Mouse (Mus musculus): ENCODE results near the gene Cant1. TPM values are rescaled to one million over a fixed set of nuclear protein-coding genes. Genes with fewer than 3 reads are reported as not detected.
A peak's percentile ranks its signal among the peaks of the same experiment; 100 is the strongest.
"Not testable (repeated sequence)": the region's sequence is repeated elsewhere in the genome, so short reads cannot be mapped to it uniquely, and the experiment has no call there.

Cant1 gene
- polyA plus RNA-seq, 1 experiment, result 55.9 TPM

DNA sequence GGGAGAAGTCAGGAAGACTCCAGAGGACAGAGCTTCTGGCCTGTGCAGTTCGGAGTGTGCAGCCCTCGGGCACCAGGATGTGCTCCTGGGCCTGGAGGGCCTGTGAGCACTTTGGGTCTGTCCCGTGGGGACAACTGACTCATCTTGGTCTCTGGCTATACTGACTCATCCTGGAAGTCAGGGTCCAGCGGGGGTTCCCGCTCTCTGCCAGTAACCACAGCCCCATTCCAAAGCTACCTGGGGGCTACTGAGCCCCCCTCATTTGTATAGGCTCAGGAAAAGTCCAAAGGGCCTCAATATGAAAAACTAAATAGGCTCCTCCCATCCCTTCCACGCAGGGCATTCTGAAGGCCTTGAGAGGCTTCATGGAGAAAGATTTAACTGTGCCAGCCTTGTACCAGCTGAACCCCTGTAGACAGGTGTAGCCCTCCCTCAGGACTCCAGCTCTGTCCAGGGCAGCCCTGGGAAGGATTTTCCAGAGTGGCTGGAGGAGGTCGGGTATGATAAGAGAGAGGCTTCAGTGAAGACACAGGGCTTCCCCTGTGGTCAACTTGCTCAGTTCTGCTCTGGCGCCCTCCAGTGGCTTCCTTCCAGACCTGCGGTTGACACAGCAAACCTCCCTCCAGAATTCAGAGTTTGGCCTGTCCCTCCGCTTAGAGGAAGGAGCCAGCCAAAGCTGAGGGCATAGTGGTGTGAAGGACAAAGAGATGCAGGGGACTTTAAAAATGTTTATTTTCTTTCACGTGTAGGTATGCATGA, 39.5 kb downstream of the Cant1 start:
- no peak for TF ChIP-seq POLR2A (IDR thresholded peaks at IDR 0.05; ENCODE audit: borderline replicate concordance, extremely low read depth, low read depth, low read length)
- TF ChIP-seq CTCF (IDR thresholded peaks at IDR 0.05; ENCODE audit: insufficient read depth, low read length), result peak; percentile 87
- WGBS, result 33% methylated on average over 11 of the region's 11 CpGs
- DNase-seq, result peak; percentile 86
- Histone ChIP-seq H3K4me1 (ENCODE audit: control insufficient read depth, insufficient read depth, low read length) (peaks cover 2% of the 10 kb centered on the region; the same call in 1 of the 2 replicates), H3K4me3 (replicated peaks; ENCODE audit: extremely low read depth, low read depth, low read length) (no peak overlapping the region)

DNA sequence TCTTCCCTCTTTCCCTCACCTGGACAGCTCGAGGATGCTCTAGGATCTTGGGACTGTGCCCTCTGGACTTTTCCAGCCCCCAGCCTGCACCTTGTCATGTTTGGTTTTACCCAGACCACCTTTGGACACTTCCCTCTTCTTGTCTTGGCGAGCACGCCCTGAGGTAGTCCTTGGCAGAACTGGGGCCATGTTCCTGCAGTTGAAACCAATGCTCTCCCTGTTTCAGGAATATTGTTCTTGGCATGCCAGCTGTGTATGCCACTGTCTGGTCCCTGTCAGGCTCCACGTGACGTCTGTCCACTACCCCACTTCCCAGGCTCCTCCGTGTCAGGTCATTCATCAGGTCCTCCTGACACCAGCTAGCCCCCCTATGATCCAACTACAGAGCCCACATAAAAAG, 40.2 kb downstream of the Cant1 start:
- DNase-seq, result no peak
- TF ChIP-seq POLR2A (IDR thresholded peaks at IDR 0.05; ENCODE audit: borderline replicate concordance, extremely low read depth, low read depth, low read length), result no peak
- no peak for TF ChIP-seq CTCF (IDR thresholded peaks at IDR 0.05; ENCODE audit: insufficient read depth, low read length)
- 84% methylated on average over 6 of the region's 6 CpGs for WGBS
- H3K4me3 ChIP-seq (replicated peaks; ENCODE audit: extremely low read depth, low read depth, low read length), result no peak overlapping the region
- peaks cover 2% of the 10 kb centered on the region; the same call in 1 of the 2 replicates for H3K4me1 ChIP-seq (ENCODE audit: control insufficient read depth, insufficient read depth, low read length)

DNA sequence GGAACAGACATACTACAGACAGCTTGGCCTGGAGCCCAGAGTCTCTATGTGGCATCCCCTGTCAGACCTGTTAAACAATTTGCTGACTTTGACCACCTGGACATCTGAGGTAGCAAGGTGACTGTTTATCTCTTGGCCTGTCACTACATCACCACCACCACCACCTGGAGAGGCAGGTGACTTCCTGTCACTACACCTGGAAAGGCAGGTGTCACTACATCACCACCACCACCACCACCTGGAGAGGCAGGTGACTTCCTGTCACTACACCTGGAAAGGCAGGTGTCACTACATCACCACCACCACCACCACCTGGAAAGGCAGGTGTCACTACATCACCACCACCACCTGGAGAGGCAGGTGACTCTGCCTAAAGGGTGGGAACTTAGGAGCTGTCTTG, 42.6 kb downstream of the Cant1 start:
- not testable (repeated sequence) for DNase-seq; H3K4me3 ChIP-seq (replicated peaks; ENCODE audit: extremely low read depth, low read depth, low read length); H3K4me1 ChIP-seq (ENCODE audit: control insufficient read depth, insufficient read depth, low read length)

DNA sequence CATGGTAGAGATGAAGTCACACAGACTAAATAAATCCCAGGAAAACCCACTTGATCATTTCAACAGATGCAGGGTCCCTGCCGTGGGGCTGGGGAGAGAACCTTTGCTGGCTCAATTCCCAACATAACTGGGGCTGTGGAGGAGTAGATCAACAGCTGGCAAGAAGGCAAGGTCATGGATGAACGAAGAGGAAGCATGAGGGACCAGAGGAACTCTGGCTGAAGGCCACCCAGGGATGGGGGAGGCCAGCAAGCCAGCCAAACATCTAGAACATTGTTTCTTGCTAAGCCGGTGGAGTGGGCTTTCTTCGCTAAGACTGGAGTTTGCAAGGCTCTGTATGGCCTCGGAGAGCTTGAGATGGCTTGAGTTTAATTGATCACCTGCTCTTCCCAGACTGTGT, 43.0 kb downstream of the Cant1 start:
- Histone ChIP-seq H3K4me1 (ENCODE audit: control insufficient read depth, insufficient read depth, low read length) (peaks cover 2% of the 10 kb centered on the region; the same call in 1 of the 2 replicates), H3K4me3 (replicated peaks; ENCODE audit: extremely low read depth, low read depth, low read length) (no peak overlapping the region)
- WGBS, result 64% methylated on average over 5 of the region's 5 CpGs
- TF ChIP-seq CTCF (IDR thresholded peaks at IDR 0.05; ENCODE audit: insufficient read depth, low read length), result no peak
- no peak for TF ChIP-seq POLR2A (IDR thresholded peaks at IDR 0.05; ENCODE audit: borderline replicate concordance, extremely low read depth, low read depth, low read length)
- no peak for DNase-seq

DNA sequence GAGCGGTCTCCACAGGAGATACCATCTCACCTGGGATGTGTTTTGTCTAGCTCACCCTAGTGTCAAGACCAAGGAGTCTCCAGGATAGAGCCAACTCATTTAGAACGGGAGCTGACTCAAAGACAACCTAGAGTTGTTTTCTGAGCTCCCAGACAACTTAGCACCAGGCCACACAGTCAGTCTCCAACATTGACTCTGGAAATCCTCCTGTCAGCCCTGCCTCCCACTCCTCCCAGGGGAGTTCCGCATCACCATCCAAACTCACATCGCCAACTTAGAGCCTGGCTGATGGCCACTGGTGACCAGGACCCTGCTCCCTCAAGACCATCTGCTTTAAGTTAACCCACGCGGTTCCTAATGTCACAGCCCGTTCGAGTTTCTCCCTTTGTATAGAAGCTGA, 43.4 kb downstream of the Cant1 start:
- 79% methylated on average over 8 of the region's 8 CpGs for WGBS
- TF ChIP-seq CTCF (IDR thresholded peaks at IDR 0.05; ENCODE audit: insufficient read depth, low read length) (no peak), POLR2A (IDR thresholded peaks at IDR 0.05; ENCODE audit: borderline replicate concordance, extremely low read depth, low read depth, low read length) (no peak)
- DNase-seq, result no peak

DNA sequence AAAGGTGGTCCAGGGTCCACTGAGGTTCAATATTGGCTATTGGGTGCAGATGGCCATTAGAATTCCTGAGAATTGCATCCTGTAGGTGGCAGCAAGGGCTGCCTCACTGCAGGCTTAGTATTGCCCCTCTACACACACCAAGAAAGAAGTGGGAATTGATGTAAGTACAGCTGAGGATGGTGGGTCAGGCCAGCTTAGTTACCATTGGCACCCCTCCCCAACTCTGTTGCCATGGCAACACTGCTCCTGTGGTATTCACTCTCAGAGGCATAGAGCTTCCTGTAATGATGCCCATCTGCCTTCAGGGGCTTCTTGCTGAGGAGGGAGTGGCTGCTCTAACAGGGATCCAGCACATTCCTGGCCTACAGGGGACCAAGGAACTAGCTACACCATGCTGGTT, 43.9 kb downstream of the Cant1 start:
- Histone ChIP-seq H3K4me1 (ENCODE audit: control insufficient read depth, insufficient read depth, low read length) (peaks cover 2% of the 10 kb centered on the region; the same call in 1 of the 2 replicates), H3K4me3 (replicated peaks; ENCODE audit: extremely low read depth, low read depth, low read length) (no peak overlapping the region)
- no peak for DNase-seq
- no peak for TF ChIP-seq CTCF (IDR thresholded peaks at IDR 0.05; ENCODE audit: insufficient read depth, low read length)
- no peak for TF ChIP-seq POLR2A (IDR thresholded peaks at IDR 0.05; ENCODE audit: borderline replicate concordance, extremely low read depth, low read depth, low read length)

More for the DNA sequence above, 43.4 kb downstream of the Cant1 start:
- H3K4me1 ChIP-seq (ENCODE audit: control insufficient read depth, insufficient read depth, low read length), result peaks cover 2% of the 10 kb centered on the region; the same call in 1 of the 2 replicates
- H3K4me3 ChIP-seq (replicated peaks; ENCODE audit: extremely low read depth, low read depth, low read length), result no peak overlapping the region

DNA sequence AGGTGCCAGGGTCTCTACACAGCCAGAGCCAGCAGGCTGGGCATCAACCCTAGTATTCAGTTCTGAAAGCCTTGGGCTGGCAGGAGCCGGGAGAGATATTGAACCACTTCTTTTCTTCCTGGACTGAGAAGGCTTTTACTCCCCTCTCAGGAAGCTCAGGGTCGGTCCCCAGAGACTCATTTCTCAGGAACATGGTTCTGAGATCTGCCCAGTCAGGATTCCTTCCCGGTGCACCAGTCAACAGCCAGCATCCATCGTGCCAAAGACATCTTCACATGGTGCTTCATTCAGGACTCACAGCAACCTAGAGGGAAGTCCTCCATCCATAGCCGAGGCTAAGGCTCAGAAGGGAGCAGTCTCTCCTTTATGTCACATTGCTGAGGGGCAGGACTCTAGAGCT, 44.4 kb downstream of the Cant1 start:
- DNase-seq, result no peak

DNA sequence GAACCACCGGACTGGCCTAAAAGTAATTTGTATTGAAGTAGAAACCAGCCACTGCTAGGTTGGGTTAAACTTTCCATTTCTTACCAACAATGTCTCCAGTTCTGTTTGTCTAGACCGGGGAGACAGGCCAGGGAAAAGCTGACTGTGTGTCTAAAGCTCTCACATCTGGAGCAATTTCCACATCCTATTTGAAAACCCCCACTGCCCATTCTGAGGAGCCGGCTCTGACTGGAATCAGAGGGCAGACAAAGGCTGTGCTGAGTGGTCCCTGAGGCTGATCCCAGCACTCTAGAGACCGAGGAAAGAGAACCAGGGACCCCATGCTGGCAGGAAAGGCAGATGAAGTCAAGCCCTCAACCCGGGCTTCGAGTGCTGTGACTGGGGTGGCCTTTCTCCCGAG, 46.2 kb downstream of the Cant1 start:
- no peaks in the 10 kb centered on the region for H3K4me1 ChIP-seq (ENCODE audit: control insufficient read depth, insufficient read depth, low read length)
- no peak for TF ChIP-seq CTCF (IDR thresholded peaks at IDR 0.05; ENCODE audit: insufficient read depth, low read length)
- TF ChIP-seq POLR2A (IDR thresholded peaks at IDR 0.05; ENCODE audit: borderline replicate concordance, extremely low read depth, low read depth, low read length), result no peak

More for the DNA sequence above, 44.4 kb downstream of the Cant1 start:
- H3K4me3 ChIP-seq (replicated peaks; ENCODE audit: extremely low read depth, low read depth, low read length), result no peak overlapping the region
- TF ChIP-seq CTCF (IDR thresholded peaks at IDR 0.05; ENCODE audit: insufficient read depth, low read length), result no peak
- TF ChIP-seq POLR2A (IDR thresholded peaks at IDR 0.05; ENCODE audit: borderline replicate concordance, extremely low read depth, low read depth, low read length), result no peak
- WGBS, result 68% methylated on average over 5 of the region's 5 CpGs
- H3K4me1 ChIP-seq (ENCODE audit: control insufficient read depth, insufficient read depth, low read length), result peaks cover 2% of the 10 kb centered on the region; the same call in 1 of the 2 replicates

DNA sequence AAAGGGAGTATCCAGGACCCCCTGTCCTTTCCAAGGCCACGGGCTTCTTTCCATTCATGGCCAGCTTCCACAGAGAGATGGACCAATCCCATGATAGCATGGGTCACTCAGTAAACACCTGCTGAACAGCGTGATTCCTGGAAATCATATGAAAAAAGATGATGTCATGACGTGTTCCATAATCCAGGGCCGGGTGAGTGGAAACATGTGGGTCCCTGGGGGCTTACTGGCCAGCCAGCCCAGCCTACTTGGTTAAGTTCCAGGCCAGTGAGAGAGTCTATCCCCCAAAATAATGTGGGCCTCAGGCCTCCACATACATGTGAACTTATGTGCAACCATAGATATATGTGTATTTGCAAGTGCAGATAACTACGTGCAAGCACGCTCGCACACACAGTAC, 47.0 kb downstream of the Cant1 start:
- DNase-seq, result no peak
- TF ChIP-seq CTCF (IDR thresholded peaks at IDR 0.05; ENCODE audit: insufficient read depth, low read length), result no peak
- no peak for TF ChIP-seq POLR2A (IDR thresholded peaks at IDR 0.05; ENCODE audit: borderline replicate concordance, extremely low read depth, low read depth, low read length)
- Histone ChIP-seq H3K4me3 (replicated peaks; ENCODE audit: extremely low read depth, low read depth, low read length) (no peak overlapping the region), H3K4me1 (ENCODE audit: control insufficient read depth, insufficient read depth, low read length) (no peaks in the 10 kb centered on the region)
- 86% methylated on average over 7 of the region's 7 CpGs for WGBS

More for the DNA sequence above, 46.2 kb downstream of the Cant1 start:
- 55% methylated on average over 7 of the region's 7 CpGs for WGBS
- H3K4me3 ChIP-seq (replicated peaks; ENCODE audit: extremely low read depth, low read depth, low read length), result no peak overlapping the region
- DNase-seq, result no peak

DNA sequence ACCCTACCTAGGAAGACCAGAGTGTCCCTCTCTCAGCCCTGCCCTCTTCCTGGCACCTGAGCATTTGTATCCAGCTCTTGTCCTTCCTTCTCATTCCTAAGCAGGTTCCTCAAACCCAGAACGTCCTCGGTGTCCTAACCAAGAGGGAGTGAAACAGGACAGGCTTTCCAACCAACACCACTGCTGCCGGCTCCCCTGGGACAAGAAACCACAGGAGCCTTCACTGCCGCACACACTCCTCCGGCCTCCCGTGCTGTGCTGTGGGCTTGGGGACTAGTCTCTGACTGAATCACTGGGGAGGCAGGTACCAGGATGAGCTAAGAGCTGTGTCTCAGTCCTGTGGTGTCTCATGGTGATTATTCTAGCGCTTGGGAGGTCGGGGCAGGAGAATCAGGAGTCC, 49.2 kb downstream of the Cant1 start:
- no peak for TF ChIP-seq CTCF (IDR thresholded peaks at IDR 0.05; ENCODE audit: insufficient read depth, low read length)
- TF ChIP-seq POLR2A (IDR thresholded peaks at IDR 0.05; ENCODE audit: borderline replicate concordance, extremely low read depth, low read depth, low read length), result no peak
- H3K4me3 ChIP-seq (replicated peaks; ENCODE audit: extremely low read depth, low read depth, low read length), result no peak overlapping the region
- no peak for DNase-seq
- WGBS, result 76% methylated on average over 8 of the region's 8 CpGs
- H3K4me1 ChIP-seq (ENCODE audit: control insufficient read depth, insufficient read depth, low read length), result peaks cover 2% of the 10 kb centered on the region; the same call in 1 of the 2 replicates
